Mouse (Mus musculus) midbrain, embryonic 16.5 days (tissue): ENCODE measurements around the gene Kansl2. TPM values are rescaled to one million over a fixed set of nuclear protein-coding genes. Genes with fewer than 3 reads are reported as not detected.

Experiments used
- ATAC-seq: fragments of 200-750 bp; cut with Nextera tagmentation; 2 replicates; pipeline ENCODE4 v1.8.0; 2017; ENCODE audit warnings: moderate TSS enrichment
- H3K27ac ChIP-seq: fragments of 300-500 bp; sonication (generic); 2 replicates; pipeline ENCODE4 v1.5.1; 2014; ENCODE audit warnings: mild to moderate bottlenecking, low read length, mixed read lengths
- H3K27me3 ChIP-seq: fragments of 300-500 bp; sonication (generic); 2 replicates; pipeline ENCODE4 v1.6.1; 2014; ENCODE audit warnings: low read depth, low read length, mixed read lengths; ENCODE audit not compliant: control insufficient read depth, insufficient read depth
- H3K36me3 ChIP-seq: fragments of 300-500 bp; sonication (generic); 2 replicates; pipeline ENCODE4 v1.6.1; 2014; ENCODE audit warnings: mild to moderate bottlenecking, low read length, moderate library complexity, mixed read lengths; ENCODE audit not compliant: control insufficient read depth, insufficient read depth
- H3K4me1 ChIP-seq: fragments of 300-500 bp; sonication (generic); 2 replicates; pipeline ENCODE4 v1.6.1; 2014; ENCODE audit warnings: mild to moderate bottlenecking, low read length, mixed read lengths; ENCODE audit not compliant: control insufficient read depth, insufficient read depth
- H3K4me2 ChIP-seq: fragments of 300-500 bp; sonication (generic); 2 replicates; pipeline ENCODE4 v1.6.1; 2014; ENCODE audit warnings: mild to moderate bottlenecking, low read length, mixed read lengths
- H3K4me3 ChIP-seq: fragments of 300-500 bp; sonication (generic); 2 replicates; pipeline ENCODE4 v1.5.1; 2014; ENCODE audit warnings: low read depth, mild to moderate bottlenecking, low read length, moderate library complexity, mixed read lengths
- H3K9ac ChIP-seq: fragments of 300-500 bp; sonication (generic); 2 replicates; pipeline ENCODE4 v1.6.1; 2014; ENCODE audit warnings: low read depth, low read length, mixed read lengths
- H3K9me3 ChIP-seq: fragments of 300-500 bp; sonication (generic); replicated peaks from 2 replicates; pipeline ENCODE4 v1.6.1; 2014; ENCODE audit warnings: mild to moderate bottlenecking, low read length, mixed read lengths; ENCODE audit not compliant: control insufficient read depth, poor library complexity, severe bottlenecking
- WGBS: fragments of 180-500 bp; shearing (Covaris S2); extraction: QIAGEN DNeasy Blood & Tissue Kit; methylation state at CpG from one replicate; pipeline ENCODE4 v1.1.7; 2014; 5-methylcytosine and 5-hydroxymethylcytosine counted together
- polyA plus RNA-seq: library from polyadenylated mRNA; unstranded; fragments of >200 nt; fragmentation: Nextera tagmentation; extraction: Ambion mirVana; gene quantifications from 2 replicates; pipeline ENCODE4 v1.2.1, GENCODE M21; 2015

Gene Kansl2
- polyA plus RNA-seq, 1 experiment from 2014 or later = 106 TPM

DNA sequence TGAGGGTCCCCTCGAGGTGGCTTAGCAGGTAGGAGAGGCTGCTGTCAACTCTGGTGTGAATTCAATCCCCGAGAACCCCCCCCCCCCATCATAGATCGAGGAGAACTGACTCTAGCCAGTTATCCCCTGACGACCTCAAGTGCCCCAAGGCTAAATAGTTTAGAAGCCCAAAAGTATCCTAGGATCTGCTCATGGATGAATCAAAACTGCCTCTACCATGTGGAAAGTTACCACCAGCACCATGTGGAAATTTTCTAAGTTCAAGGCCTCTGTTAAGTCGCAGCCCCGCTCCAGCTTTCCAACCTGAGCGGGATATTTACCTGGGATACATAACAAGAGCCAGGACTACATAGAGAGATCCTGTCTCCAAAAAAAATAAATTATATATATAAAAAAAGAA is 35.2 kb upstream of the Kansl2 start:
- no peak for ATAC-seq
- H3K9me3 ChIP-seq = no peaks in the 10 kb centered on the region
- H3K27me3 ChIP-seq = no peaks in the 10 kb centered on the region
- WGBS = 69% methylated on average over 7 of the region's 7 CpGs
- peak overlapping the region; percentile 98; the same call in 1 of the 2 replicates for H3K4me3 ChIP-seq
- peak overlapping the region; percentile 67 for H3K9ac ChIP-seq
- H3K4me1 ChIP-seq = peaks cover 28% of the 10 kb centered on the region
- H3K27ac ChIP-seq = no peak overlapping the region
- peak overlapping the region; percentile 75 for H3K4me2 ChIP-seq
- no peaks in the 10 kb centered on the region for H3K36me3 ChIP-seq

DNA sequence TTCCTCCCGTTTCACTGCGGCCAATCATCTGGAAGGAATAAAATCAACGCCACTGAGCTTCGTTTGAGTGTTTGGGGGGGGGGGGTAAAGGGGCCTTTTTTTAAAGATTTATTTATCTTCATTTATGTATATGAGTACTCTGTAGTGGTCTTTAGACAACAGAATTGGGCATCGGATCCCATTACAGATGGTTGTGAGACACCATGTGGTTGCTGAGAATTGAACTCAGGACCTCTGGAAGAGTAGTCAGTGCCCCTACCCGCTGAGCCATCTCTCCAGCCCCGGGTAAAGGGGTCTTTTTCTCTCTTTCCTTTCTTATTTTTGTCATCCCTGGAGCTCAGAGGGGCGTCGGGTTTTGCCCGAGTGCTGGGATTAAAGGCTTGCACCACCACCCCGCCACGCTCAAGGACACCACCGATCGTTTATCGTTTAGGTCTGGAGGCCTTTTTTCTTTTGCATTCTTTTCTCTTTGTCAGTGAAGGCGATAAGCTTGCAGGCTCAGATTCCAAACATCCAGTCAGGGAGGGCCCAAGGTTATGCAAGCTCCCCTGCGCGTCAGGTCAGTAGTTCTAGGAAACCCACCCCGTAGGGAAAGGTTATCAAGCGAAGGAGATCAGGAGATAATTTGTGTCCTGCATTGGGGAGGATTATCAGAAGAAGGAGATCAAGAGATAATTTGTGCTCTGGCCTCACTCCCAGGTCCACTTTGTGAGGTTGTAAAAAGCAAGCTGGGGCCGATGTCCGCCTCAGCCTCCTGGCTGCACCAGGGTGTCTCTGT is 34.4 kb upstream of the Kansl2 start:
- Histone ChIP-seq H3K9me3 (no peaks in the 10 kb centered on the region), H3K4me3 (peak overlapping the region; percentile 98), H3K27me3 (no peaks in the 10 kb centered on the region), H3K4me1 (peaks cover 28% of the 10 kb centered on the region), H3K4me2 (peak overlapping the region; percentile 75), H3K27ac (peak overlapping the region; percentile 91), H3K36me3 (peaks cover under 1% of the 10 kb centered on the region; the same call in 1 of the 2 replicates), H3K9ac (peak overlapping the region; percentile 67)
- peak; percentile 50; the same call in 1 of the 2 replicates for ATAC-seq
- 9% methylated on average over 22 of the region's 22 CpGs for WGBS

- Histone ChIP-seq H3K9ac (peak overlapping the region; percentile 89), H3K27ac (peak overlapping the region; percentile 94), H3K4me3 (peak overlapping the region; percentile 98), H3K36me3 (peaks cover 4% of the 10 kb centered on the region; the same call in 1 of the 2 replicates), H3K27me3 (no peaks in the 10 kb centered on the region), H3K4me1 (peaks cover 28% of the 10 kb centered on the region), H3K9me3 (no peaks in the 10 kb centered on the region), H3K4me2 (peak overlapping the region; percentile 75)
- WGBS = under 1% methylated on average over 86 of the region's 88 CpGs
- ATAC-seq = peak; percentile 98
Observed at GRCm38 (mm10) chr15:98567278-98568134, 33.4 kb upstream of the Kansl2 start.

DNA sequence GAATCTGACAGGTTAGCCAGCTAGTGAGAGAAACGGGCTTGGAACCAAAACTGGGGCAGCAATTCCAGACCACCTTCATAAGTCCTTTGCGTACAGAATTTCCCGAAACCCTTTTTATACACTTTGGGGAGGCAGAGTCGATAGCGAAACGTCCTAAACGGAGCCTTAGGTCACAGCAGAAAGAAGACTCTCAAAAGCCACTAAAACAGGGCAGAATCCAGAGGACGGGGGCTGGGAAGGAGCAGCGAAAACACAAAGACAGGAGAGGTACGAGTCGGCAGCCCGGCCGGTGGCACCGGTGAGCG is 32.9 kb upstream of the Kansl2 start:
- H3K4me1 ChIP-seq = peaks cover 28% of the 10 kb centered on the region
- H3K9ac ChIP-seq = peak overlapping the region; percentile 89
- H3K27ac ChIP-seq = peak overlapping the region; percentile 94
- ATAC-seq = no peak
- no peaks in the 10 kb centered on the region for H3K27me3 ChIP-seq
- WGBS = 0% methylated on average over 15 of the region's 15 CpGs
- H3K4me3 ChIP-seq = peak overlapping the region; percentile 98
- peaks cover 4% of the 10 kb centered on the region; the same call in 1 of the 2 replicates for H3K36me3 ChIP-seq
- no peaks in the 10 kb centered on the region for H3K9me3 ChIP-seq
- peak overlapping the region; percentile 73 for H3K4me2 ChIP-seq

GRCm38 (mm10) chr15:98557186-98557585 is 23.1 kb upstream of the Kansl2 start:
- Histone ChIP-seq H3K36me3 (peaks cover 18% of the 10 kb centered on the region), H3K4me2 (no peak overlapping the region), H3K27me3 (no peaks in the 10 kb centered on the region), H3K4me1 (no peaks in the 10 kb centered on the region), H3K9me3 (no peaks in the 10 kb centered on the region), H3K27ac (no peak overlapping the region), H3K4me3 (no peak overlapping the region), H3K9ac (no peak overlapping the region)
- ATAC-seq = no peak
- 90% methylated on average over 5 of the region's 5 CpGs for WGBS

DNA sequence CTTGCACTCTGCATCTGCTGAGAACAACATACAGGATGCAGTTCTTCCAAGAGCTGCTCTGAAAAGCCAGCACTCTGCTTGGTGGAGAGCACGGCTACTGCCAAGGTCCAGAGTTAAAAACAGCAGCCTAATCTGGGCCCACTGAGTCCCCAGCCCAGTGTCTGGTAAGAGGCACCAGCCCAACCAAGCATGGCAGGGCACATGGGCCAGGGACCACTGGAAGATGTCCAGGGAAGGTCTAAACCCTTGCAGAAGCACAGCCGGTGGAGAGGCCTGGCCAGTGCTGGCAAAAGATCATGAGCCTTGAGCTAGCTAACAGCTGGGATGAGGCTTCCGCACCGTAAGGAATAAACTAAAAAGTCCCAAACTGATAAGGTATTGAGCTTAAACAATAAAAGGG is 21.8 kb upstream of the Kansl2 start:
- Histone ChIP-seq H3K4me1 (no peaks in the 10 kb centered on the region), H3K36me3 (peaks cover 23% of the 10 kb centered on the region), H3K9me3 (no peaks in the 10 kb centered on the region), H3K9ac (no peak overlapping the region), H3K4me2 (no peak overlapping the region), H3K27ac (no peak overlapping the region), H3K27me3 (no peaks in the 10 kb centered on the region), H3K4me3 (no peak overlapping the region)
- 93% methylated on average over 4 of the region's 4 CpGs for WGBS
- ATAC-seq = no peak

DNA sequence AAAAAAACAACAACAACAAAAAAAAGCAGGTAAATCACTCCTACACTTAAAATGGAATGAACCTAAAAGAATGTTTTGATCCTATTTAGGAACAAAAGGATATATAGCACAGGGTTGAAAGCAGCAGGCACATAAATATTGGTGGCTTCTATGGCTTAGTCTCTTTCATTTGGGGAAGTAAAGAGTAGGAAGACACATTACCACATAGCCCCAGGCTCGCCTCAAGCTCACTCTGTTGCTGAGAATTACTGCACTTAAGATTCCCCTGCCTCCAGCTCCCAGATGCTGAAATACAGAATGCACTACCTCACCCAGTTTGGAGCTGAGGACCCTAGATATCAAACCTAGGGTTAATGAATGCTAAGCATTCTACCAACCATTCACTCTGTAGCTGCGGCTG is 18.7 kb upstream of the Kansl2 start:
- H3K9ac ChIP-seq = no peak overlapping the region
- no peaks in the 10 kb centered on the region for H3K4me1 ChIP-seq
- H3K27ac ChIP-seq = no peak overlapping the region
- no peak for ATAC-seq
- peaks cover 25% of the 10 kb centered on the region for H3K36me3 ChIP-seq
- H3K27me3 ChIP-seq = no peaks in the 10 kb centered on the region
- no peak overlapping the region for H3K4me2 ChIP-seq
- WGBS = 88% methylated on average over 2 of the region's 2 CpGs
- H3K9me3 ChIP-seq = no peaks in the 10 kb centered on the region
- H3K4me3 ChIP-seq = no peak overlapping the region

DNA sequence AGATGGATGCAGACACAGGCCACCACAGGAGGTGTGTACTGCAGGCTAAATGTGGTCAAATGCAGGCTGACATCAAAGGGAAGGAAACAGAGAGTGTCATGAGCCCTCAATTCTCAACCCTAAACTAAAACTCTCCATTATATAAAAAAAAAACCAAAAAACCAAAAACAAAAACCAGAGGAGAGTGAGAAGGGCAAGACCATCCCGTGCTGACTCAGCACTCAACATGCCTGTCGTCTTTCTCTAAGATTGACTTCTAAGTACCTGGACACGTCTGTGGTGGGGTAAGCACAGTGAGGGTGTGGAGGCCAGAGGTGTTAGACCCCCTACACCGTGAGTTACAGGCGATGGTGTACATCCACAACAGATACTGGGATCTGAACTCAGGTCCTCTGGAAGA is 12.8 kb upstream of the Kansl2 start:
- 90% methylated on average over 5 of the region's 5 CpGs for WGBS
- Histone ChIP-seq H3K27ac (no peak overlapping the region), H3K9ac (no peak overlapping the region), H3K9me3 (no peaks in the 10 kb centered on the region), H3K4me3 (no peak overlapping the region), H3K4me2 (no peak overlapping the region), H3K4me1 (no peaks in the 10 kb centered on the region), H3K27me3 (no peaks in the 10 kb centered on the region), H3K36me3 (peaks cover 39% of the 10 kb centered on the region)
- no peak for ATAC-seq

DNA sequence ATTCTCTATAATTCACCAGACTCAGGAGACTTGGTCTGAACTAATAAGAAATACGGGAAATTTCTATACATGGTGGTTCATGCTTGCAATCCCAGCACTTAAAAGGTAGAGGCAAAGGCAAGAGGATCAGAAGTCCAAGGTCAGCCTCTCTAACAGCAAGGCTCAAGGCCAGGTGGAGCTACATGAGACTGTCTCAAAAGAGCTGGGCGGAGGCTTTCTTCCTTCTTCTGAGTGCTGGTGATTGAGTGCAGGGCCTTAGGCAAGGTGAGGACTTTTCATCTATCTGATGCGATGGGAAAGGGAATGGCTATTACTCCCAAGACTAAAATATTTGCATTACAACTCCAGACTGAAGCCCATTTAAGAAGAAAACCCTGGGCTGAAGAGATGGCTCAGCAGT is 11.1 kb upstream of the Kansl2 start:
- H3K4me1 ChIP-seq = no peaks in the 10 kb centered on the region
- no peak overlapping the region for H3K4me3 ChIP-seq
- H3K4me2 ChIP-seq = no peak overlapping the region
- H3K27ac ChIP-seq = no peak overlapping the region
- peaks cover 37% of the 10 kb centered on the region for H3K36me3 ChIP-seq
- no peak for ATAC-seq
- no peaks in the 10 kb centered on the region for H3K9me3 ChIP-seq
- WGBS = 95% methylated on average over 3 of the region's 3 CpGs
- no peaks in the 10 kb centered on the region for H3K27me3 ChIP-seq
- H3K9ac ChIP-seq = no peak overlapping the region
